Mouse (Mus musculus): ENCODE data around the gene Cnn3.

GRCm38 (mm10) chr3:121416171-121417154 lies 9.8 kb upstream of the Cnn3 start:
- TF ChIP-seq CTCF (IDR thresholded peaks at IDR 0.05; ENCODE audit: control insufficient read depth, insufficient read depth, low read length) (no peak), POLR2A (IDR thresholded peaks at IDR 0.05; ENCODE audit: borderline replicate concordance, control insufficient read depth, low read depth, low read length) (no peak)
